Comparison of ENCODE assay signal across 12 mouse cellular contexts in genomic region chr16:35255981-35256380, GRCm38 (mm10).
DNase-seq lines count a peak whose midpoint lies in the region; ATAC-seq and TF ChIP-seq lines count a peak whose summit lies in the region.
"Had no signal": no experiment of that assay in that cellular context is flagged by ENCODE, and none has a peak within 500 bp of the region (broad histone marks: within the 10 kb centered on the region; RNA-seq: fewer than 3 reads in every experiment).

No protein-coding gene starts in this region.

- peak; percentile 34; the same call in 1 of the 2 replicates for ATAC-seq in hindbrain, embryonic 16.5 days
- no peak for ATAC-seq in hindbrain, embryonic 11.5 days (ENCODE audit: low FRiP score)
- ATAC-seq in heart, postnatal 0 days (ENCODE audit: insufficient read depth, low read depth) = peak; percentile 81
- ATAC-seq: forebrain, embryonic 16.5 days had no signal

- no peaks in the 10 kb centered on the region; the same call in none of the 2 replicates for H3K4me1 ChIP-seq in hindbrain, embryonic 16.5 days (ENCODE audit: control insufficient read depth, insufficient read depth, low read depth, low read length)
- H3K4me1 ChIP-seq in hindbrain, embryonic 11.5 days (replicated peaks; ENCODE audit: control insufficient read depth, insufficient read depth, low read length) = no peaks in the 10 kb centered on the region
- peaks cover 33% of the 10 kb centered on the region for H3K4me1 ChIP-seq in heart, postnatal 0 days (ENCODE audit: control insufficient read depth, insufficient read depth)

- 56% methylated on average over 11 of the region's 11 CpGs for WGBS in hindbrain, embryonic 16.5 days
- WGBS in hindbrain, embryonic 11.5 days = 67% methylated on average over 11 of the region's 11 CpGs
- 18% methylated on average over 11 of the region's 11 CpGs for WGBS in heart, postnatal 0 days

- H3K4me2 ChIP-seq in hindbrain, embryonic 16.5 days (ENCODE audit: low read length) = no peak overlapping the region
- H3K4me2 ChIP-seq in hindbrain, embryonic 11.5 days (replicated peaks; ENCODE audit: low read depth, low read length) = no peak overlapping the region
- H3K4me2 ChIP-seq in heart, postnatal 0 days (ENCODE audit: low read depth, low read length) = no peak overlapping the region

- TF ChIP-seq EP300 in heart, postnatal 0 days (IDR thresholded peaks at IDR 0.05; ENCODE audit: low read depth) = no peak

- H3K9me3 ChIP-seq in hindbrain, embryonic 16.5 days (ENCODE audit: control insufficient read depth, low read length) = no peaks in the 10 kb centered on the region
- no peaks in the 10 kb centered on the region for H3K9me3 ChIP-seq in hindbrain, embryonic 11.5 days (ENCODE audit: control insufficient read depth, low read length)
- no peaks in the 10 kb centered on the region for H3K9me3 ChIP-seq in heart, postnatal 0 days (replicated peaks; ENCODE audit: control insufficient read depth, low read length)

- no peak overlapping the region for H3K27ac ChIP-seq in hindbrain, embryonic 16.5 days (ENCODE audit: low read depth, low read length)
- H3K27ac ChIP-seq in hindbrain, embryonic 11.5 days (ENCODE audit: low read depth, low read length) = no peak overlapping the region
- peak overlapping the region; percentile 85 for H3K27ac ChIP-seq in heart, postnatal 0 days (ENCODE audit: low read depth)
- H3K27ac ChIP-seq: liver, embryonic 14.5 days had no signal

- no peak overlapping the region for H3K9ac ChIP-seq in hindbrain, embryonic 16.5 days (ENCODE audit: low read depth, low read length)
- no peak overlapping the region for H3K9ac ChIP-seq in hindbrain, embryonic 11.5 days (ENCODE audit: low read depth, low read length)
- no peak overlapping the region for H3K9ac ChIP-seq in heart, postnatal 0 days (replicated peaks; ENCODE audit: low read depth, low read length)
- H3K9ac ChIP-seq: liver, embryonic 14.5 days had no signal

- no peaks in the 10 kb centered on the region for H3K27me3 ChIP-seq in hindbrain, embryonic 16.5 days (replicated peaks; ENCODE audit: control insufficient read depth, insufficient read depth, low read length)
- H3K27me3 ChIP-seq in hindbrain, embryonic 11.5 days (ENCODE audit: control insufficient read depth, insufficient read depth, low read length) = no peaks in the 10 kb centered on the region
- no peaks in the 10 kb centered on the region for H3K27me3 ChIP-seq in heart, postnatal 0 days (ENCODE audit: control insufficient read depth, insufficient read depth, low read length)

- TF ChIP-seq CTCF in heart, postnatal 0 days (IDR thresholded peaks at IDR 0.05; ENCODE audit: low read depth) = no peak

- intact Hi-C loops in gastrocnemius, postnatal 14 days (cut with DNase I; ENCODE audit: low total_unique reads) = no loop called here

- no peak for DNase-seq in hindbrain, embryonic 11.5 days (ENCODE audit: low spot score)
- peak; percentile 14 for DNase-seq in NIH3T3 (ENCODE audit: low read depth)
- DNase-seq in brain, adult 2 months (ENCODE audit: low read depth, low spot score) = peak; percentile 78
- DNase-seq in heart, postnatal 0 days (ENCODE audit: low spot score) = peak; percentile 72
- no peak for DNase-seq in thymus, postnatal 25 days
- DNase-seq in gastrocnemius, postnatal 14 days = no peak
- DNase-seq: kidney, adult 18-20 months; layer of hippocampus, postnatal 36 days; right cerebral cortex, postnatal 14 days had no signal

- H3K36me3 ChIP-seq in hindbrain, embryonic 16.5 days (ENCODE audit: control insufficient read depth, insufficient read depth, low read length) = no peaks in the 10 kb centered on the region
- H3K36me3 ChIP-seq in hindbrain, embryonic 11.5 days (ENCODE audit: control insufficient read depth, insufficient read depth, low read length) = no peaks in the 10 kb centered on the region
- H3K36me3 ChIP-seq in heart, postnatal 0 days (replicated peaks; ENCODE audit: control insufficient read depth, insufficient read depth, low read length) = 0 out of 2 replicates have a peak, but pooled peaks cover 10% of the 10 kb centered on the region

- H3K4me3 ChIP-seq in hindbrain, embryonic 16.5 days (ENCODE audit: low read length) = no peak overlapping the region
- no peak overlapping the region for H3K4me3 ChIP-seq in hindbrain, embryonic 11.5 days (ENCODE audit: low read depth, low read length)
- H3K4me3 ChIP-seq in heart, postnatal 0 days (ENCODE audit: low read depth, low read length) = no peak overlapping the region

Comparison
In these comparisons a context has a peak if more than half of its experiments do, and no peak if none do; other contexts are left out.
1. DNase-seq: peak in NIH3T3 (single experiment), brain, adult 2 months (single experiment) and heart, postnatal 0 days (single experiment); none in hindbrain, embryonic 11.5 days (single experiment), thymus, postnatal 25 days (single experiment) and gastrocnemius, postnatal 14 days (single experiment).